Mouse (Mus musculus): ENCODE results near the gene Rev3l.

The Rev3l gene

DNA sequence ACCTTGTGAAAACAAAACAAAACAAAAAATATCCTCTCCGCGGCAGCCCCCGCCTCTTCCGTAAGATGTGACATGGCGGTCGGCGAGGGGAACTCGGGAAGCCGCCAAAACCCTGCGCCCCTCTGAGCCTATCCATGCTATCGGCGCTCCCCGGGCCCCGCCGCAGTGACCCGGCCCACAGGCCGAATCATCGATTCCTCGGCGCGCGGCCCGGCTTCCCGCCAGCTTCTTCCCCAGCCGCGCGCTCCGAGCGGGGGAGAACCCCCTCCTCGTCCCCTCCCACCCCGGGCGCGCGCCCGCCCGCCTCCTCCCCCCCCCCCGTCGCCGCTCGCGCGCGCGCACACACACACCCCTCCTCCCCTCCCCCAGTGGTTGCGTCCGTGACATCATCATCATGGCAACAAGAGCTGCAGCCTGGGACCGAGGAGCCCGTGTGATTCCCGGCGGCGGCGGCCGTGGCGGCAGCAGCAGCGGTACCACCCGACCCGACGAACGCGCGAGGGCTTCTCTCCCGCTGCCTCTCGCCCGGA, at the start of gene Rev3l:
TSS of gene Rev3l (plus strand) at position 383 of the 530 bp plus-strand sequence.
- DNase-seq: no peak

- DNase-seq: no peak
These were observed 49.4 kb upstream of the Rev3l start for GRCm38 (mm10) chr10:39682556-39682955.

DNA sequence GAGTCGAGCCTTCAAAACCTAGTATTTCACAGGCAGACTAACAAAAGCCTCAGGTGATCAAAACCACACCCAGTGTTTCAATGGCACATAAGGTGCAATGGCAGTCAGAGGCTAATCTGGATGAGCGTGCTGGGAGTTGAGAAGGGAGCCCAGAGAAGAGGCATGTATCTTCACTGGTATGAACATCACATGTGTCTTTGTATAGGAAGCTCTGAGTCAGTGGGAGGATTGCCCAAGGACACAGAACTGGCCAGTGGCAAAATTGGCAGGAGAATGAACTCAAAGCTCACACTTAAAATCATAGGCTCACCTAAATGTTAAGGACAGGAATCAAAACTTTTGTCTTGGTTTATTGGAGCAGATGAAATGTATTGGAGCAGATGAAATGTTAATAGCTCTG, 48.4 kb upstream of the Rev3l start:
- DNase-seq: no peak

- no peak for DNase-seq
These were observed 45.1 kb upstream of the Rev3l start for GRCm38 (mm10) chr10:39686811-39687210.

- DNase-seq: peak; percentile 13
These were observed 44.1 kb upstream of the Rev3l start for GRCm38 (mm10) chr10:39687851-39688250.

DNA sequence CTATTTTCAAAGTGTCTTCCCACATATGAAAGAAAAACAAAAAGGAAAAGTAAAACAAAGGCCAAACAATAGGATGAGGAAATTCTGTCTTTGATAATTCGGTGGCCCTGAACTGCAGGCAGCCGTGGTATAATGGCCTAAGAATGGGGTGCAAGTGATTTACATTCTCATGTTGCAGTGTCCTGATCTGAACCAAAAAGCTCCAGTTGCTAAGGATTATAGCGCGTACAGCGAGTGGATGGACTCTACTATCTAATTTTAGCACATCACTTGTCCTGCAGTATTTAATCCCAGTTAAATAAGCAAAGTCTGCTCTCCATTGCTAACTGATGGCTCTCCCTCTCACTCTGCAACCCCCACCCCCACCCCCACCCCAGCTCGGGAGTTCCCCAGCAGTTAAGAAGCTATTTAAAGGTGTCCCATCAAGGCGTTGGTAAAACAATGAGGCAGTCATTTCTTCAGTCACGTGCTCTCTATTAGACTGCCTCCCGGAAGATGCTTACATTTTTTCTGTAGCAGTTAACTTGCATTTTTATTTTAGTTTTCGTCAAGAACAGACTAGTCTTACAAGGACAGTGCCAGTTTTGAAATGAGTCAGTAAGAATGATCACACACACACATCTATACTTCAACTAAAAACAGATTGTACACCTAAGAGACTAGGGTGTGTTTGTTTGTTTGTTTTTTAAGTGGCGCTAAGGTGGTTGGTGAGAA, 40.4 kb upstream of the Rev3l start:
- no peak for DNase-seq

DNA sequence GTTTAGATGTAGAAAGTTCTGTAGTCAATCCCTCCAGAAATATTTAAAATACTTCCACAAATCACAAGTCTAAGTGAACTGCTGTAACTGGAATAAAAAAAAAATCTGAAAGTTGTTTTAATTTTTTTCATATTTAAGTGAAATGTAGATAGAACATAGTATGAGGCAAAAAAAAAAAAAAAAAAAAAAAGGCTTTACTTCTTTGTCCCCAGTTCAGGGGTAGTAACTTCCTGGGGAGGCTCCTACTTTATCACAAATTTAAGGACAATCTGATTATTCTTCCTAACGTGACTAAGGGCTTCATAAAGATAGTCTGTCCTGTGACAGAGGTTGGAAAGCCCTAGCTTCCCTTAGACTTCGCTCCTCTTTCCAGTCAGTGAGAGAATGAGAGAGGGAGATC, 39.8 kb upstream of the Rev3l start:
- DNase-seq: no peak

- DNase-seq: no peak
These were observed 24.0 kb upstream of the Rev3l start for GRCm38 (mm10) chr10:39707717-39708510.

DNA sequence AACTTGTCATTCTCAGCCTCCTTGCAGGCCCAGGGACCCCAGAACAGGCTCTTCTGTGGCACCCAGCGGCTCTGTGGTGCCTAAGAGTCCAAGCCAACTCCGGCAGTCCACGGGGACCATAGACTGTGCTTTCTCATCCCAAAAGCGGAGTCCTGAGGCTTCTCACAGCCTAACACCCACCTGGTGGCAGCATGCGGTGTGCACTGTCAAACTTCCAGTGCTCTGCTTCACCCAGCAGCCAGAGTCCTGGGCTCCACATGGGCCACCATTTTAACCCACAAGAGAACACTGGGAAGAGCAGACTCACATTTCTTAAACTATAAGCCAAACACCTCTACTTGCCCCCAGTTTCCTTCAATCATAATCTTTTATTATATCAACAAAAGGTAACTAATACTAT, 15.0 kb upstream of the Rev3l start:
- no peak for DNase-seq

- DNase-seq: peak; percentile 92
These were observed 762 bp upstream of the Rev3l start for GRCm38 (mm10) chr10:39730976-39731735.

GRCm38 (mm10) chr10:39732266-39733100, 565 bp downstream of the Rev3l start:
- DNase-seq: peak; percentile 89

- no peak for DNase-seq
These were observed 1.1 kb downstream of the Rev3l start for GRCm38 (mm10) chr10:39733101-39733399.

DNA sequence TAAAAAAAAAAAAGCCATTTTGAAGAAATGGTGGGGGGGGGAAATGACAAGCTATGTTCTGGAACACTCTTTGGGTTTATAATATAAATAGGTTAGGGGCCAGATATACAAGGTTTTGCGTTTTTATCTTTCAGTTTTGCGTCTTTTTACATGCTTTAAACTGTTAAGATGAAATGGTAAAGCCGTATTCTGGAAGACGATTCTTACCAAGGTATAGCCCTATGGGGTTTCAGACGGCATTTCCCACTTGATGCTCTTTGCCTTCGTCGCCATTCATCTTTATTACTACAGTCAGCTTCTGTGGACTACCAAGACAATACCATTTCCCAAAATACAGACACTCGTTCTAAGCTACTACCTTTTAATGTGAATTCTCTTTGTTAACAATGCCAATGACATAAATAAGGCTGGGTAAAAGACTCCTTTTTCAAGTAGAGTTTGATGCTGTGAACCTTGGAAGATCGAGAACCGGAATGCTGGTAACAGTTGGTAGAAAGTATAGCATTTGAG, 1.6 kb downstream of the Rev3l start:
- DNase-seq: no peak

- DNase-seq: no peak
These were observed 4.3 kb downstream of the Rev3l start for GRCm38 (mm10) chr10:39736187-39736586.

- DNase-seq: no peak
These were observed 10.1 kb downstream of the Rev3l start for GRCm38 (mm10) chr10:39742057-39742456.

- no peak for DNase-seq
These were observed 32.8 kb downstream of the Rev3l start for GRCm38 (mm10) chr10:39764752-39765151.

- no peak for DNase-seq
These were observed 34.8 kb downstream of the Rev3l start for GRCm38 (mm10) chr10:39766702-39767101.

DNA sequence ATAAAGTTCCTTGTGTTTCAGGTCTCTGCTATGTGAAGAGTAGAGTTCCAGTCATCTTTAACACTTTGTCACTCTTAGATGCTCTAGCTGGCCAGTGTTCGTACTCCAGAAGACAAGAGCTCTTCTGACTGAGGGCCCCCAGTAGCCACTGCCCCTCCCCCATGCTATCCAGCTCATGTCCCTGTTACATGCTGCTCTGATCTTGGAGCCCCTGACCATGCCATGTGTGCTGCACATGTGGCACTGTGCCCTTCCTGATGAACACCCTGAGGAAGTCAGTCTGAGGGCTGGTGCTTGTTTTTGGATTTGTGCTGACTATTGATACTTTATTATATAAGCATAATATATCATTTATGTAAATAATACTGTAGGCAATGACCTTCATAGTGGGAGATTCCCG, 40.3 kb downstream of the Rev3l start:
- DNase-seq: no peak

- DNase-seq: no peak
These were observed 42.2 kb downstream of the Rev3l start for GRCm38 (mm10) chr10:39773940-39774726.

GRCm38 (mm10) chr10:39776927-39777326, 45.0 kb downstream of the Rev3l start:
- DNase-seq: no peak

DNA sequence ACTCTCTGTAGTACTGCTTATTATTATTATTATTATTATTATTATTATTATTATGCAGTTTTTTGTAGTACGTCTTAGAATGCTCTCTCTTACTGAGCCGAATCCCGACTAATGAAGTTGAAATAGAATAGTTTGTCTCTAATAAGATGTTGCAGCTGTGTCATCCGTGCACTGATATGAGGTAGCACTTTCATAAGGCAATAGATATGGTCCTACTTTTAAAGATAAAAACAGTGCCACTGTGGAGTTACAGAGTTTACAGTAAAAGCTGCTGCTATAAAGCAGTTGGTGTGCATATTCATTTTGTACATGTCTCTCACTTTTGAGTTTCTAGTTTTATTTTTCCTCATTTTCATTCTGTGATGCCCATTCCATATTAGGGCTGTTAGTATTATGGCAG, 46.4 kb downstream of the Rev3l start:
- DNase-seq: no peak

DNA sequence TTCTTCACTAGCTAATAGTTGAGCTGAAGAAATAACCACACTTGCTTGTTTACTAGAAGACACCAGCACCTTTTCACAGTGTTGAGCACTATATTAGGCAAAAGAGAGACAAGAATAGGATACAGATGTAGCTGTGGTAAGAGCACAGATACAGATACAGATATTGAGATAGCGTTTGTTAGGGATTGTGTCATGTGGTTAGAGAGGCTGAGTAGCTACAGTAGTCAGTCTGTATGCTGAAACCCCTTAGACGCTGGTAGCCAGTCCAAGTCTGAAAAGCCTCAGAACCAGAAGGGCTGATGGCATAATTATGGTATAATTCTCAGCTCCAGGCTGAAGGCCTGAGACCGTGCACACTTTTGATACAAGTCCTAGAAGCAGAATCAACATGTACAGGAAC, 53.3 kb downstream of the Rev3l start:
- DNase-seq: no peak

Data from cerebellum, adult 8-10 months (tissue).